Mouse (Mus musculus): ENCODE measurements at regions not wholly inside any gene's neighbourhood (a gene's known extent, or its start where the extent isn't known, plus 50 kb on each side); places are given as distances from the start of the nearest gene placed in this dataset.

GRCm38 (mm10) chr8:127759906-127760305, 598.5 kb upstream of the Nrp1 start:
- no peak overlapping the region for H3K4me3 ChIP-seq
- no peaks in the 10 kb centered on the region for H3K27me3 ChIP-seq
- no peaks in the 10 kb centered on the region for H3K4me1 ChIP-seq (replicated peaks)
- no peak overlapping the region for H3K27ac ChIP-seq (replicated peaks)
- no peaks in the 10 kb centered on the region for H3K9me3 ChIP-seq
- no peaks in the 10 kb centered on the region for H3K36me3 ChIP-seq
- 83% methylated on average over 5 of the region's 5 CpGs for WGBS
- no peak overlapping the region for H3K9ac ChIP-seq
- H3K4me2 ChIP-seq: no peak overlapping the region
- ATAC-seq (ENCODE audit: low read depth): no peak

- H3K27ac ChIP-seq (replicated peaks): no peak overlapping the region
- no peak overlapping the region for H3K4me2 ChIP-seq
- no peaks in the 10 kb centered on the region for H3K27me3 ChIP-seq
- no peak overlapping the region for H3K9ac ChIP-seq
- H3K4me3 ChIP-seq: no peak overlapping the region
- H3K4me1 ChIP-seq (replicated peaks): 0 out of 2 replicates have a peak, but pooled peaks cover 5% of the 10 kb centered on the region
- H3K36me3 ChIP-seq: no peaks in the 10 kb centered on the region
- H3K9me3 ChIP-seq: no peaks in the 10 kb centered on the region
- ATAC-seq (ENCODE audit: low read depth): no peak
- 88% methylated on average over 5 of the region's 5 CpGs for WGBS
Observed at GRCm38 (mm10) chr8:127765199-127765598, 593.2 kb upstream of the Nrp1 start.

- Histone ChIP-seq H3K36me3 (no peaks in the 10 kb centered on the region), H3K4me3 (no peak overlapping the region), H3K27me3 (no peaks in the 10 kb centered on the region), H3K27ac (replicated peaks) (no peak overlapping the region), H3K9me3 (peaks cover 5% of the 10 kb centered on the region; the same call in 1 of the 2 replicates), H3K4me2 (no peak overlapping the region), H3K9ac (no peak overlapping the region), H3K4me1 (replicated peaks) (0 out of 2 replicates have a peak, but pooled peaks cover 5% of the 10 kb centered on the region)
- ATAC-seq (ENCODE audit: low read depth): no peak
- WGBS: 30% methylated on average over 3 of the region's 3 CpGs
Observed at GRCm38 (mm10) chr8:127768311-127768710, 590.1 kb upstream of the Nrp1 start.

- H3K9ac ChIP-seq: no peak overlapping the region
- no peaks in the 10 kb centered on the region for H3K27me3 ChIP-seq
- H3K4me3 ChIP-seq: no peak overlapping the region
- H3K4me1 ChIP-seq (replicated peaks): peaks cover 14% of the 10 kb centered on the region; the same call in 1 of the 2 replicates
- H3K36me3 ChIP-seq: no peaks in the 10 kb centered on the region
- H3K9me3 ChIP-seq: peaks cover 5% of the 10 kb centered on the region; the same call in 1 of the 2 replicates
- WGBS: 100% methylated on average over 1 of the region's 1 CpGs
- no peak overlapping the region for H3K27ac ChIP-seq (replicated peaks)
- no peak for ATAC-seq (ENCODE audit: low read depth)
- no peak overlapping the region for H3K4me2 ChIP-seq
Observed at GRCm38 (mm10) chr8:127769651-127770050, 588.8 kb upstream of the Nrp1 start.

GRCm38 (mm10) chr8:127771781-127772180, 586.6 kb upstream of the Nrp1 start:
- 76% methylated on average over 1 of the region's 1 CpGs for WGBS
- no peaks in the 10 kb centered on the region for H3K36me3 ChIP-seq
- H3K27me3 ChIP-seq: no peaks in the 10 kb centered on the region
- no peak overlapping the region for H3K4me3 ChIP-seq
- no peak overlapping the region for H3K4me2 ChIP-seq
- H3K4me1 ChIP-seq (replicated peaks): peaks cover 29% of the 10 kb centered on the region
- no peak overlapping the region for H3K9ac ChIP-seq
- no peak for ATAC-seq (ENCODE audit: low read depth)
- H3K27ac ChIP-seq (replicated peaks): no peak overlapping the region
- peaks cover 5% of the 10 kb centered on the region; the same call in 1 of the 2 replicates for H3K9me3 ChIP-seq

GRCm38 (mm10) chr8:127772415-127772814, 586.0 kb upstream of the Nrp1 start:
- H3K27ac ChIP-seq (replicated peaks): no peak overlapping the region
- H3K36me3 ChIP-seq: no peaks in the 10 kb centered on the region
- H3K4me1 ChIP-seq (replicated peaks): peaks cover 29% of the 10 kb centered on the region
- H3K27me3 ChIP-seq: no peaks in the 10 kb centered on the region
- H3K9ac ChIP-seq: no peak overlapping the region
- H3K4me2 ChIP-seq: no peak overlapping the region
- no peak for ATAC-seq (ENCODE audit: low read depth)
- WGBS: 92% methylated on average over 3 of the region's 3 CpGs
- H3K9me3 ChIP-seq: peaks cover 5% of the 10 kb centered on the region; the same call in 1 of the 2 replicates
- no peak overlapping the region for H3K4me3 ChIP-seq

- Histone ChIP-seq H3K36me3 (no peaks in the 10 kb centered on the region), H3K4me1 (replicated peaks) (peaks cover 29% of the 10 kb centered on the region), H3K9ac (no peak overlapping the region), H3K4me3 (no peak overlapping the region), H3K9me3 (peaks cover 5% of the 10 kb centered on the region; the same call in 1 of the 2 replicates), H3K27ac (replicated peaks) (no peak overlapping the region), H3K4me2 (no peak overlapping the region), H3K27me3 (no peaks in the 10 kb centered on the region)
- WGBS: 87% methylated on average over 2 of the region's 2 CpGs
- no peak for ATAC-seq (ENCODE audit: low read depth)
Observed at GRCm38 (mm10) chr8:127772917-127773316, 585.5 kb upstream of the Nrp1 start.

GRCm38 (mm10) chr8:127774642-127775041, 583.8 kb upstream of the Nrp1 start:
- no peak overlapping the region for H3K27ac ChIP-seq (replicated peaks)
- H3K9ac ChIP-seq: no peak overlapping the region
- 66% methylated on average over 9 of the region's 9 CpGs for WGBS
- peaks cover 5% of the 10 kb centered on the region; the same call in 1 of the 2 replicates for H3K9me3 ChIP-seq
- no peak overlapping the region for H3K4me2 ChIP-seq
- ATAC-seq (ENCODE audit: low read depth): no peak
- peaks cover 40% of the 10 kb centered on the region for H3K4me1 ChIP-seq (replicated peaks)
- H3K36me3 ChIP-seq: no peaks in the 10 kb centered on the region
- no peak overlapping the region for H3K4me3 ChIP-seq
- H3K27me3 ChIP-seq: no peaks in the 10 kb centered on the region

GRCm38 (mm10) chr8:127775160-127775559, 583.2 kb upstream of the Nrp1 start:
- 3% methylated on average over 1 of the region's 1 CpGs for WGBS
- H3K9me3 ChIP-seq: peaks cover 5% of the 10 kb centered on the region; the same call in 1 of the 2 replicates
- no peak overlapping the region for H3K4me2 ChIP-seq
- no peak overlapping the region for H3K27ac ChIP-seq (replicated peaks)
- H3K27me3 ChIP-seq: no peaks in the 10 kb centered on the region
- no peaks in the 10 kb centered on the region for H3K36me3 ChIP-seq
- no peak overlapping the region for H3K9ac ChIP-seq
- no peak overlapping the region for H3K4me3 ChIP-seq
- no peak for ATAC-seq (ENCODE audit: low read depth)
- peaks cover 44% of the 10 kb centered on the region for H3K4me1 ChIP-seq (replicated peaks)

GRCm38 (mm10) chr8:127775747-127776146, 582.7 kb upstream of the Nrp1 start:
- no peak overlapping the region for H3K9ac ChIP-seq
- H3K36me3 ChIP-seq: no peaks in the 10 kb centered on the region
- H3K4me2 ChIP-seq: no peak overlapping the region
- peaks cover 2% of the 10 kb centered on the region; the same call in 1 of the 2 replicates for H3K9me3 ChIP-seq
- H3K4me3 ChIP-seq: no peak overlapping the region
- H3K4me1 ChIP-seq (replicated peaks): peaks cover 44% of the 10 kb centered on the region
- no peaks in the 10 kb centered on the region for H3K27me3 ChIP-seq
- no peak for ATAC-seq (ENCODE audit: low read depth)
- H3K27ac ChIP-seq (replicated peaks): no peak overlapping the region
- whole genome bisulfite sequencing: 31% methylated on average over 7 of the region's 7 CpGs

- 17% methylated on average over 4 of the region's 4 CpGs for WGBS
- Histone ChIP-seq H3K4me3 (no peak overlapping the region), H3K4me2 (no peak overlapping the region), H3K4me1 (replicated peaks) (peaks cover 44% of the 10 kb centered on the region), H3K27me3 (no peaks in the 10 kb centered on the region), H3K27ac (replicated peaks) (peak overlapping the region; percentile 50; the same call in 1 of the 2 replicates), H3K9ac (no peak overlapping the region), H3K36me3 (no peaks in the 10 kb centered on the region), H3K9me3 (no peaks in the 10 kb centered on the region)
- ATAC-seq (ENCODE audit: low read depth): peak; percentile 69; the same call in 1 of the 2 replicates
Observed at GRCm38 (mm10) chr8:127778352-127779020, 579.9 kb upstream of the Nrp1 start.

- H3K4me2 ChIP-seq: no peak overlapping the region
- WGBS: 25% methylated on average over 7 of the region's 7 CpGs
- H3K4me3 ChIP-seq: no peak overlapping the region
- peak overlapping the region; percentile 9; the same call in 1 of the 2 replicates for H3K9ac ChIP-seq
- H3K27ac ChIP-seq (replicated peaks): peak overlapping the region; percentile 42; the same call in 1 of the 2 replicates
- H3K9me3 ChIP-seq: no peaks in the 10 kb centered on the region
- H3K4me1 ChIP-seq (replicated peaks): peaks cover 39% of the 10 kb centered on the region
- no peaks in the 10 kb centered on the region for H3K27me3 ChIP-seq
- no peaks in the 10 kb centered on the region for H3K36me3 ChIP-seq
- ATAC-seq (ENCODE audit: low read depth): peak; percentile 61; the same call in 1 of the 2 replicates
Observed at GRCm38 (mm10) chr8:127779021-127779689, 579.2 kb upstream of the Nrp1 start.

Measured in neural tube, embryonic 13.5 days (tissue).